Mouse (Mus musculus): ENCODE data around the gene Zswim5. TPM values are rescaled to one million over a fixed set of nuclear protein-coding genes. Genes with fewer than 3 reads are reported as not detected.

Gene Zswim5
- polyA plus RNA-seq, 2 experiments = 0.23 to 1.0 TPM

DNA sequence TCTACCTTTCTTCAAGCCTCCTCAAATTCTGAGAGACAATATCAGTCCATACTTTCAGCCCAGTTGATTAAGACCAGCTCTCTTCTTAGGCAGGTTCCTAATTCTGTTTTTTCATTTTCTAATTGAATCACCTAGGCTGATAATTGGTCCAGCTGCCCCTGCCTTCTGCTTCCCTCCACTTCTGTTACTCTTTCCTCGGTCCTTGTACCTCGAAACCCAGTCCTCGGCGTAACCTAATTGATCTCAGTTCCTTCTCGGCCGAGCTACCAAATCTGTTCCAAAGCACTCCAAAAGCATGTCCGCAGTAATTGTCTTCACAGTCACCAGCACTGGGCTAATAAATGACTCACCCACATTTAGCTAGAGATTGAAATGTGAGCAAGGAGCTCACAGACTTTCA is 77.8 kb downstream of the Zswim5 start:
- H3K27ac ChIP-seq (replicated peaks; ENCODE audit: low read depth, low read length) = no peak overlapping the region

DNA sequence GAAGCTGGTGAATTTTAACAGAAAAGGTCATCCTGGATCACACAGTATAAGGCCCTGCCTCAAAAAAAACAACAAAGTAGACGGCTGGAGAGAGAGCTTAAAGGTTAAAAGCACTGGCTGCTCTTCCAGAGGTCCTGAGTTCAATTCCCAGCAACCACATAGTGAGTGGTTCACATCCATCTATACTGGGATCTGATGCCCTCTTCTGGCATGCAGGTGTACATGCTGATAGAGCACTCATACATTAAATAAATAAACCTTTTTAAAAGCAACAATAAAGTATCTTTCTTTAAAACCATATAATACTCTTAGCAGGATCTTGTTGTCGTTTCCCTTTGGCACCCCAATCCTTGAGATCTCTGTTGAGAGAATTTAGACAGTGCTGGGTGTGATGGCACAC is 99.3 kb downstream of the Zswim5 start:
- no peaks in the 10 kb centered on the region for H3K4me1 ChIP-seq (ENCODE audit: control insufficient read depth, insufficient read depth, low read length)
- H3K4me2 ChIP-seq (replicated peaks; ENCODE audit: low read depth, low read length, severe bottlenecking) = no peak overlapping the region
- 64% methylated on average over 2 of the region's 2 CpGs for WGBS
- no peak for TF ChIP-seq POLR2A (IDR thresholded peaks at IDR 0.05; ENCODE audit: borderline replicate concordance, extremely low read depth, insufficient read depth, insufficient read length)
- H3K27ac ChIP-seq (replicated peaks; ENCODE audit: low read depth, low read length) = no peak overlapping the region
- ATAC-seq (ENCODE audit: low FRiP score, low read depth) (no peak), DNase-seq (ENCODE audit: low spot score) (no peak)
- no peaks in the 10 kb centered on the region for H3K9me3 ChIP-seq (ENCODE audit: control insufficient read depth, low read length)
- no peak overlapping the region for H3K9ac ChIP-seq (ENCODE audit: low read depth, low read length, severe bottlenecking)
- H3K27me3 ChIP-seq (ENCODE audit: control insufficient read depth, insufficient read depth, low read length) = no peaks in the 10 kb centered on the region
- H3K4me3 ChIP-seq (replicated peaks; ENCODE audit: low read length) = no peak overlapping the region
- no peaks in the 10 kb centered on the region for H3K36me3 ChIP-seq (ENCODE audit: control insufficient read depth, insufficient read depth, low read length)

More for the DNA sequence above, 77.8 kb downstream of the Zswim5 start:
- Histone ChIP-seq H3K9me3 (ENCODE audit: control insufficient read depth, low read length) (no peaks in the 10 kb centered on the region), H3K9ac (ENCODE audit: low read depth, low read length, severe bottlenecking) (no peak overlapping the region), H3K4me1 (ENCODE audit: control insufficient read depth, insufficient read depth, low read length) (no peaks in the 10 kb centered on the region), H3K4me2 (replicated peaks; ENCODE audit: low read depth, low read length, severe bottlenecking) (no peak overlapping the region), H3K27me3 (ENCODE audit: control insufficient read depth, insufficient read depth, low read length) (no peaks in the 10 kb centered on the region), H3K4me3 (replicated peaks; ENCODE audit: low read length) (no peak overlapping the region), H3K36me3 (ENCODE audit: control insufficient read depth, insufficient read depth, low read length) (no peaks in the 10 kb centered on the region)
- 74% methylated on average over 7 of the region's 7 CpGs for WGBS
- ATAC-seq (ENCODE audit: low FRiP score, low read depth) (no peak), DNase-seq (ENCODE audit: low spot score) (no peak)
- TF ChIP-seq POLR2A (IDR thresholded peaks at IDR 0.05; ENCODE audit: borderline replicate concordance, extremely low read depth, insufficient read depth, insufficient read length) = no peak

DNA sequence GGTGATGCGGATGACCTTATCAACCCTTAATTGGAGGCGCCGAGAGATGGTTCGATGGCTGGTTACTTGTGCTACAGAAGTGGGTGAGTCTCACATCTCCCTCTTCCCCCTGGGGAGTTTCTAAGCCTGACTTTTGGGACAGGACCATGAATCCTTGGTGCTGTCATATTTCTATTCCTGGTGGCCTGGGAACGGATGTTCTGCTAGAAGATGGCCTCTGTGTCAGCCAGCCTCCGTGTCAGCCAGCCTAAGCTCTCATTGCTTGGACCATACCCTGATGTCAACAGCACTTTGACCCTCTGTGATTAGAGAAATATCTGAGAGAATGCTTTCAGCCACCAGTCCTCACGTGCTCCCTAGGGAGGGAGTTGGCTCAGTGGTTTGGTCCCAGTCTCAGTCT is 108.5 kb downstream of the Zswim5 start:
- 96% methylated on average over 7 of the region's 7 CpGs for WGBS
- peaks cover 11% of the 10 kb centered on the region for H3K36me3 ChIP-seq (ENCODE audit: control insufficient read depth, insufficient read depth, low read length)
- no peaks in the 10 kb centered on the region for H3K4me1 ChIP-seq (ENCODE audit: control insufficient read depth, insufficient read depth, low read length)
- no peak overlapping the region for H3K9ac ChIP-seq (ENCODE audit: low read depth, low read length, severe bottlenecking)
- ATAC-seq (ENCODE audit: low FRiP score, low read depth) (no peak), DNase-seq (ENCODE audit: low spot score) (no peak)
- no peaks in the 10 kb centered on the region for H3K9me3 ChIP-seq (ENCODE audit: control insufficient read depth, low read length)
- H3K4me3 ChIP-seq (replicated peaks; ENCODE audit: low read length) = no peak overlapping the region
- H3K27me3 ChIP-seq (ENCODE audit: control insufficient read depth, insufficient read depth, low read length) = no peaks in the 10 kb centered on the region
- TF ChIP-seq POLR2A (IDR thresholded peaks at IDR 0.05; ENCODE audit: borderline replicate concordance, extremely low read depth, insufficient read depth, insufficient read length) = no peak
- H3K27ac ChIP-seq (replicated peaks; ENCODE audit: low read depth, low read length) = no peak overlapping the region
- H3K4me2 ChIP-seq (replicated peaks; ENCODE audit: low read depth, low read length, severe bottlenecking) = no peak overlapping the region

DNA sequence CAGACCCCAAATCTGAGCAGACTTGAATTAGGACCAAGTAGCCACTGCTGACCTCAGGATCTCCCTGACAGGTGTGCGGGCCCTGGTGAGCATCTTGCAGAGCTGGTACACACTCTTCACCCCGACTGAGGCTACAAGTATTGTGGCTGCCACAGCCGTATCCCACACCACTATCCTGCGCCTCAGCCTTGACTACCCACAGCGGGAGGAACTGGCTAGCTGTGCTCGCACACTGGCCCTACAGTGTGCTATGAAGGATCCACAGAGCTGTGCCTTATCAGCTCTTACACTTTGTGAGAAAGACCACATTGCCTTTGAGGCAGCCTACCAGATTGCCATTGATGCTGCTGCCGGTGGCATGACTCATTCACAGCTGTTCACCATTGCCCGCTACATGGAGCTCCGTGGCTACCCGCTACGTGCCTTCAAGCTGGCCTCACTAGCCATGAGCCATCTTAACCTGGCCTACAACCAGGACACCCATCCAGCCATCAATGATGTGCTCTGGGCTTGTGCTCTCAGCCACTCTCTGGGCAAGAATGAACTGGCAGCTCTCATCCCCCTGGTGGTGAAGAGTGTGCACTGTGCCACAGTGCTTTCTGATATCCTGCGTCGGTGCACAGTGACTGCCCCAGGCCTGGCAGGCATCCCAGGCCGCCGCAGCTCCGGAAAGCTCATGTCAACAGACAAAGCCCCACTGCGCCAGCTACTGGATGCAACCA is 109.4 kb downstream of the Zswim5 start:
- DNase-seq (ENCODE audit: low spot score) = peak; percentile 63
- Histone ChIP-seq H3K4me3 (replicated peaks; ENCODE audit: low read length) (no peak overlapping the region), H3K27ac (replicated peaks; ENCODE audit: low read depth, low read length) (no peak overlapping the region), H3K9me3 (ENCODE audit: control insufficient read depth, low read length) (no peaks in the 10 kb centered on the region), H3K36me3 (ENCODE audit: control insufficient read depth, insufficient read depth, low read length) (peaks cover 17% of the 10 kb centered on the region), H3K4me2 (replicated peaks; ENCODE audit: low read depth, low read length, severe bottlenecking) (no peak overlapping the region), H3K27me3 (ENCODE audit: control insufficient read depth, insufficient read depth, low read length) (no peaks in the 10 kb centered on the region), H3K9ac (ENCODE audit: low read depth, low read length, severe bottlenecking) (no peak overlapping the region), H3K4me1 (ENCODE audit: control insufficient read depth, insufficient read depth, low read length) (no peaks in the 10 kb centered on the region)
- no peak for TF ChIP-seq POLR2A (IDR thresholded peaks at IDR 0.05; ENCODE audit: borderline replicate concordance, extremely low read depth, insufficient read depth, insufficient read length)
- peak; percentile 58; the same call in 1 of the 2 replicates for ATAC-seq (ENCODE audit: low FRiP score, low read depth)
- 68% methylated on average over 17 of the region's 17 CpGs for WGBS

DNA sequence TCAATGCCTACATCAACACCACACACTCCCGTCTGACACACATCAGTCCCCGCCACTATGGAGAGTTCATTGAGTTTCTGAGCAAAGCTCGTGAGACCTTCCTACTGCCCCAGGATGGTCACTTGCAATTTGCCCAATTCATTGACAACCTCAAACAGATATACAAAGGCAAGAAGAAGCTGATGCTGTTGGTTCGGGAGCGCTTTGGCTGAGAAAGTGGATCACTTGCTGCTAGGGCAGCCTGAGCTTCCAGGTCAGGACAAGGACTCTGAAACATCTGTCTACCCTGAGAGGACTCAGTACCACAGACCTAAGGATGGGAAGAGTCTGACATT is 109.9 kb downstream of the Zswim5 start:
- ATAC-seq (ENCODE audit: low FRiP score, low read depth) = no peak

More for the DNA sequence above, 109.9 kb downstream of the Zswim5 start:
- no peak for DNase-seq (ENCODE audit: low spot score)
- H3K9ac ChIP-seq (ENCODE audit: low read depth, low read length, severe bottlenecking) = no peak overlapping the region
- 77% methylated on average over 5 of the region's 5 CpGs for WGBS
- no peak overlapping the region for H3K4me2 ChIP-seq (replicated peaks; ENCODE audit: low read depth, low read length, severe bottlenecking)
- peaks cover 17% of the 10 kb centered on the region for H3K36me3 ChIP-seq (ENCODE audit: control insufficient read depth, insufficient read depth, low read length)
- H3K4me1 ChIP-seq (ENCODE audit: control insufficient read depth, insufficient read depth, low read length) = no peaks in the 10 kb centered on the region
- no peak overlapping the region for H3K4me3 ChIP-seq (replicated peaks; ENCODE audit: low read length)
- no peaks in the 10 kb centered on the region for H3K9me3 ChIP-seq (ENCODE audit: control insufficient read depth, low read length)
- no peaks in the 10 kb centered on the region for H3K27me3 ChIP-seq (ENCODE audit: control insufficient read depth, insufficient read depth, low read length)
- TF ChIP-seq POLR2A (IDR thresholded peaks at IDR 0.05; ENCODE audit: borderline replicate concordance, extremely low read depth, insufficient read depth, insufficient read length) = no peak
- no peak overlapping the region for H3K27ac ChIP-seq (replicated peaks; ENCODE audit: low read depth, low read length)
